Mouse (Mus musculus) limb, embryonic 14.5 days (tissue): ENCODE results near the gene Grk6. TPM values are rescaled to one million over a fixed set of nuclear protein-coding genes. Genes with fewer than 3 reads are reported as not detected.

Source experiments
- ATAC-seq: fragments of 200-750 bp; cut with Nextera tagmentation; 2 replicates; pipeline ENCODE4 v1.8.0; 2017; ENCODE audit warnings: low read depth, moderate number of reproducible peaks, moderate TSS enrichment; ENCODE audit not compliant: low FRiP score
- DNase-seq: peaks from one replicate; pipeline ENCODE4 v3.0.0-alpha.2; 2015; ENCODE audit warnings: low spot score
- H3K27ac ChIP-seq: fragments of 300-500 bp; sonication (generic); replicated peaks from 2 replicates; pipeline ENCODE4 v1.5.1; 2014; ENCODE audit warnings: low read depth, mild to moderate bottlenecking, low read length, moderate library complexity, mixed read lengths
- H3K27me3 ChIP-seq: fragments of 300-500 bp; sonication (generic); 2 replicates; pipeline ENCODE4 v1.6.1; 2014; ENCODE audit warnings: low read length, mixed read lengths; ENCODE audit not compliant: control insufficient read depth, insufficient read depth
- H3K36me3 ChIP-seq: fragments of 300-500 bp; sonication (generic); 2 replicates; pipeline ENCODE4 v1.6.1; 2014; ENCODE audit warnings: mild to moderate bottlenecking, low read length, moderate library complexity, mixed read lengths; ENCODE audit not compliant: control insufficient read depth, insufficient read depth
- H3K4me1 ChIP-seq: fragments of 300-500 bp; sonication (generic); 2 replicates; pipeline ENCODE4 v1.6.1; 2014; ENCODE audit warnings: antibody characterized with exemption, low read length, mixed read lengths; ENCODE audit not compliant: control insufficient read depth, insufficient read depth
- H3K4me2 ChIP-seq: fragments of 300-500 bp; sonication (generic); replicated peaks from 2 replicates; pipeline ENCODE4 v1.6.1; 2014; ENCODE audit warnings: low read depth, mild to moderate bottlenecking, low read length, moderate library complexity; ENCODE audit not compliant: severe bottlenecking
- H3K4me3 ChIP-seq: fragments of 300-500 bp; sonication (generic); replicated peaks from 2 replicates; pipeline ENCODE4 v1.5.1; 2014; ENCODE audit warnings: low read length
- H3K9ac ChIP-seq: fragments of 300-500 bp; sonication (generic); 2 replicates; pipeline ENCODE4 v1.6.1; 2014; ENCODE audit warnings: mild to moderate bottlenecking, low read depth, low read length, moderate library complexity; ENCODE audit not compliant: severe bottlenecking
- H3K9me3 ChIP-seq: fragments of 300-500 bp; sonication (generic); 2 replicates; pipeline ENCODE4 v1.6.1; 2016; ENCODE audit warnings: low read length; ENCODE audit not compliant: control insufficient read depth
- POLR2A ChIP-seq: fragments of 200-500 bp; IDR thresholded peaks from 2 replicates; pipeline ENCODE4 v1.8.0; 2012; ENCODE audit warnings: inconsistent platforms, mild to moderate bottlenecking, moderate library complexity, borderline replicate concordance; ENCODE audit not compliant: insufficient read depth, insufficient read length; ENCODE audit errors: extremely low read depth
- WGBS: fragments of 180-500 bp; shearing (Covaris S2); extraction: QIAGEN DNeasy Blood & Tissue Kit; methylation state at CpG from one replicate; pipeline ENCODE4 v1.1.7; 2014; 5-methylcytosine and 5-hydroxymethylcytosine counted together
- polyA plus RNA-seq, 2 experiments: library from polyadenylated mRNA; depleted of rRNA in 1 of 2; stranded (reverse) in 1 of 2; unstranded in 1 of 2; fragments of >200 nt; fragmentation: Nextera tagmentation in 1 of 2; extraction: Ambion mirVana in 1 of 2; gene quantifications; 2 replicates each; pipeline versions ENCODE4 v1.2.1 to v1.2.3; 2012 to 2014

Gene Grk6
- polyA plus RNA-seq, 2 experiments: 51.7 to 81.4 TPM

GRCm38 (mm10) chr13:55418004-55418403 lies 26.9 kb upstream of the Grk6 start:
- DNase-seq (peak; percentile 66), ATAC-seq (peak; percentile 34; the same call in 1 of the 2 replicates)
- 14% methylated on average over 12 of the region's 12 CpGs for WGBS
- Histone ChIP-seq H3K4me1 (peaks cover 12% of the 10 kb centered on the region), H3K4me2 (peak overlapping the region; percentile 21; the same call in 1 of the 2 replicates), H3K27ac (no peak overlapping the region), H3K4me3 (no peak overlapping the region), H3K36me3 (no peaks in the 10 kb centered on the region), H3K27me3 (peaks cover 34% of the 10 kb centered on the region), H3K9ac (no peak overlapping the region), H3K9me3 (no peaks in the 10 kb centered on the region)
- no peak for TF ChIP-seq POLR2A

- peaks cover 34% of the 10 kb centered on the region for H3K27me3 ChIP-seq
- no peak for TF ChIP-seq POLR2A
- DNase-seq: no peak
- H3K4me3 ChIP-seq: no peak overlapping the region
- no peak for ATAC-seq
- WGBS: 75% methylated on average over 5 of the region's 5 CpGs
- H3K27ac ChIP-seq: no peak overlapping the region
- H3K9me3 ChIP-seq: no peaks in the 10 kb centered on the region
- no peak overlapping the region for H3K4me2 ChIP-seq
- H3K36me3 ChIP-seq: no peaks in the 10 kb centered on the region
- H3K4me1 ChIP-seq: peaks cover 12% of the 10 kb centered on the region
- H3K9ac ChIP-seq: no peak overlapping the region
These were observed 25.7 kb upstream of the Grk6 start for GRCm38 (mm10) chr13:55419142-55419541.

GRCm38 (mm10) chr13:55420018-55420932 lies 24.6 kb upstream of the Grk6 start:
- ATAC-seq (no peak), DNase-seq (no peak)
- WGBS: 29% methylated on average over 50 of the region's 51 CpGs
- peak overlapping the region; percentile 42 for H3K4me2 ChIP-seq
- H3K36me3 ChIP-seq: no peaks in the 10 kb centered on the region
- H3K27ac ChIP-seq: no peak overlapping the region
- H3K4me1 ChIP-seq: peaks cover 9% of the 10 kb centered on the region
- H3K4me3 ChIP-seq: 0 out of 2 replicates have a peak overlapping the region, but pooled peaks have one; percentile 26
- no peak overlapping the region for H3K9ac ChIP-seq
- TF ChIP-seq POLR2A: no peak
- peaks cover 34% of the 10 kb centered on the region for H3K27me3 ChIP-seq
- no peaks in the 10 kb centered on the region for H3K9me3 ChIP-seq

- Histone ChIP-seq H3K36me3 (no peaks in the 10 kb centered on the region), H3K4me2 (peak overlapping the region; percentile 42), H3K27me3 (peaks cover 34% of the 10 kb centered on the region), H3K27ac (no peak overlapping the region), H3K4me3 (peak overlapping the region; percentile 26), H3K9ac (0 out of 2 replicates have a peak overlapping the region, but pooled peaks have one; percentile 28), H3K4me1 (peaks cover 9% of the 10 kb centered on the region), H3K9me3 (no peaks in the 10 kb centered on the region)
- TF ChIP-seq POLR2A: no peak
- peak; percentile 49 for DNase-seq
- WGBS: 5% methylated on average over 33 of the region's 35 CpGs
- ATAC-seq: peak; percentile 75
These were observed 23.7 kb upstream of the Grk6 start for GRCm38 (mm10) chr13:55420933-55421800.

- H3K4me2 ChIP-seq: no peak within 1 kb of the TSS
- peaks cover under 1% of the 10 kb centered on the region; the same call in 1 of the 2 replicates for H3K4me1 ChIP-seq
- no peak within 1 kb of the TSS for H3K27ac ChIP-seq
- no peak within 1 kb of the TSS for H3K4me3 ChIP-seq
- peaks cover 7% of the 10 kb centered on the region for H3K27me3 ChIP-seq
- no peak for TF ChIP-seq POLR2A
- 86% methylated on average over 10 of the region's 10 CpGs for WGBS
- no peak within 1 kb of the TSS for H3K9ac ChIP-seq
- DNase-seq (no peak), ATAC-seq (no peak)
- H3K36me3 ChIP-seq: no peaks in the 10 kb centered on the region
- H3K9me3 ChIP-seq: no peaks in the 10 kb centered on the region
These were observed 18.3 kb upstream of the Grk6 start, which contains the start of gene F12 for GRCm38 (mm10) chr13:55426613-55427012. Gene F12, minus strand, starts transcription at chr13:55426793.
